Mouse (Mus musculus): ENCODE measurements around the gene Prok2. TPM values are rescaled to one million over a fixed set of nuclear protein-coding genes. Genes with fewer than 3 reads are reported as not detected.

Gene Prok2
- polyA plus RNA-seq, 1 experiment: not detected

- H3K4me1 ChIP-seq (ENCODE audit: control insufficient read depth): no peaks in the 10 kb centered on the region
- no peaks in the 10 kb centered on the region for H3K9me3 ChIP-seq (ENCODE audit: control insufficient read depth, low read length)
- no peaks in the 10 kb centered on the region for H3K36me3 ChIP-seq (ENCODE audit: control insufficient read depth)
- no peak overlapping the region for H3K4me3 ChIP-seq (replicated peaks)
- TF ChIP-seq TAL1 (IDR thresholded peaks at IDR 0.05; ENCODE audit: low read length) (no peak), GATA1 (IDR thresholded peaks at IDR 0.05; ENCODE audit: low read length) (no peak)
- no peaks in the 10 kb centered on the region; the same call in 1 of the 2 replicates for H3K27me3 ChIP-seq (ENCODE audit: control insufficient read depth)
Measured at GRCm38 (mm10) chr6:99734666-99735065, 8.5 kb upstream of the Prok2 start.

GRCm38 (mm10) chr6:99732673-99733072 is 6.5 kb upstream of the Prok2 start:
- H3K36me3 ChIP-seq (ENCODE audit: control insufficient read depth): no peaks in the 10 kb centered on the region
- TF ChIP-seq GATA1 (IDR thresholded peaks at IDR 0.05; ENCODE audit: low read length) (no peak), TAL1 (IDR thresholded peaks at IDR 0.05; ENCODE audit: low read length) (no peak)
- no peak overlapping the region for H3K4me3 ChIP-seq (replicated peaks)
- H3K4me1 ChIP-seq (ENCODE audit: control insufficient read depth): no peaks in the 10 kb centered on the region
- no peaks in the 10 kb centered on the region for H3K9me3 ChIP-seq (ENCODE audit: control insufficient read depth, low read length)
- H3K27me3 ChIP-seq (ENCODE audit: control insufficient read depth): no peaks in the 10 kb centered on the region; the same call in 1 of the 2 replicates

- no peaks in the 10 kb centered on the region for H3K36me3 ChIP-seq (ENCODE audit: control insufficient read depth)
- H3K4me3 ChIP-seq (replicated peaks): no peak overlapping the region
- peaks cover 7% of the 10 kb centered on the region for H3K27me3 ChIP-seq (ENCODE audit: control insufficient read depth)
- H3K4me1 ChIP-seq (ENCODE audit: control insufficient read depth): no peaks in the 10 kb centered on the region
- no peaks in the 10 kb centered on the region for H3K9me3 ChIP-seq (ENCODE audit: control insufficient read depth, low read length)
- TF ChIP-seq GATA1 (IDR thresholded peaks at IDR 0.05; ENCODE audit: low read length): no peak
- TF ChIP-seq TAL1 (IDR thresholded peaks at IDR 0.05; ENCODE audit: low read length): no peak
Measured at GRCm38 (mm10) chr6:99731926-99732325, 5.7 kb upstream of the Prok2 start.

- H3K36me3 ChIP-seq (ENCODE audit: control insufficient read depth): no peaks in the 10 kb centered on the region
- H3K4me1 ChIP-seq (ENCODE audit: control insufficient read depth): no peaks in the 10 kb centered on the region
- H3K4me3 ChIP-seq (replicated peaks): no peak overlapping the region
- no peaks in the 10 kb centered on the region for H3K9me3 ChIP-seq (ENCODE audit: control insufficient read depth, low read length)
- TF ChIP-seq GATA1 (IDR thresholded peaks at IDR 0.05; ENCODE audit: low read length) (no peak), TAL1 (IDR thresholded peaks at IDR 0.05; ENCODE audit: low read length) (no peak)
- H3K27me3 ChIP-seq (ENCODE audit: control insufficient read depth): peaks cover 28% of the 10 kb centered on the region
Measured at GRCm38 (mm10) chr6:99729853-99730252, 3.7 kb upstream of the Prok2 start.

- no peak overlapping the region for H3K4me3 ChIP-seq (replicated peaks)
- no peaks in the 10 kb centered on the region for H3K9me3 ChIP-seq (ENCODE audit: control insufficient read depth, low read length)
- H3K27me3 ChIP-seq (ENCODE audit: control insufficient read depth): peaks cover 30% of the 10 kb centered on the region
- H3K36me3 ChIP-seq (ENCODE audit: control insufficient read depth): no peaks in the 10 kb centered on the region
- H3K4me1 ChIP-seq (ENCODE audit: control insufficient read depth): no peaks in the 10 kb centered on the region
- TF ChIP-seq TAL1 (IDR thresholded peaks at IDR 0.05; ENCODE audit: low read length) (no peak), GATA1 (IDR thresholded peaks at IDR 0.05; ENCODE audit: low read length) (no peak)
Measured at GRCm38 (mm10) chr6:99726576-99727303, 548 bp upstream of the Prok2 start.

GRCm38 (mm10) chr6:99722390-99722789 is 3.8 kb downstream of the Prok2 start:
- H3K4me3 ChIP-seq (replicated peaks): no peak overlapping the region
- no peak for TF ChIP-seq GATA1 (IDR thresholded peaks at IDR 0.05; ENCODE audit: low read length)
- TF ChIP-seq TAL1 (IDR thresholded peaks at IDR 0.05; ENCODE audit: low read length): no peak
- peaks cover 27% of the 10 kb centered on the region for H3K27me3 ChIP-seq (ENCODE audit: control insufficient read depth)
- H3K36me3 ChIP-seq (ENCODE audit: control insufficient read depth): no peaks in the 10 kb centered on the region
- no peaks in the 10 kb centered on the region for H3K4me1 ChIP-seq (ENCODE audit: control insufficient read depth)
- H3K9me3 ChIP-seq (ENCODE audit: control insufficient read depth, low read length): no peaks in the 10 kb centered on the region

- Histone ChIP-seq H3K4me3 (replicated peaks) (no peak overlapping the region), H3K27me3 (ENCODE audit: control insufficient read depth) (peaks cover 14% of the 10 kb centered on the region), H3K36me3 (ENCODE audit: control insufficient read depth) (no peaks in the 10 kb centered on the region), H3K9me3 (ENCODE audit: control insufficient read depth, low read length) (no peaks in the 10 kb centered on the region), H3K4me1 (ENCODE audit: control insufficient read depth) (no peaks in the 10 kb centered on the region)
- TF ChIP-seq TAL1 (IDR thresholded peaks at IDR 0.05; ENCODE audit: low read length) (no peak), GATA1 (IDR thresholded peaks at IDR 0.05; ENCODE audit: low read length) (no peak)
Measured at GRCm38 (mm10) chr6:99721032-99721431, 5.2 kb downstream of the Prok2 start.

GRCm38 (mm10) chr6:99715913-99716312 is 10.3 kb downstream of the Prok2 start:
- no peaks in the 10 kb centered on the region for H3K4me1 ChIP-seq (ENCODE audit: control insufficient read depth)
- no peaks in the 10 kb centered on the region for H3K27me3 ChIP-seq (ENCODE audit: control insufficient read depth)
- no peaks in the 10 kb centered on the region for H3K36me3 ChIP-seq (ENCODE audit: control insufficient read depth)
- no peak for TF ChIP-seq TAL1 (IDR thresholded peaks at IDR 0.05; ENCODE audit: low read length)
- TF ChIP-seq GATA1 (IDR thresholded peaks at IDR 0.05; ENCODE audit: low read length): no peak
- H3K4me3 ChIP-seq (replicated peaks): no peak overlapping the region
- H3K9me3 ChIP-seq (ENCODE audit: control insufficient read depth, low read length): no peaks in the 10 kb centered on the region

GRCm38 (mm10) chr6:99715191-99715590 is 11.0 kb downstream of the Prok2 start:
- Histone ChIP-seq H3K9me3 (ENCODE audit: control insufficient read depth, low read length) (no peaks in the 10 kb centered on the region), H3K4me3 (replicated peaks) (no peak overlapping the region), H3K4me1 (ENCODE audit: control insufficient read depth) (no peaks in the 10 kb centered on the region), H3K27me3 (ENCODE audit: control insufficient read depth) (no peaks in the 10 kb centered on the region), H3K36me3 (ENCODE audit: control insufficient read depth) (no peaks in the 10 kb centered on the region)
- TF ChIP-seq GATA1 (IDR thresholded peaks at IDR 0.05; ENCODE audit: low read length): no peak
- no peak for TF ChIP-seq TAL1 (IDR thresholded peaks at IDR 0.05; ENCODE audit: low read length)
